Mouse (Mus musculus) left cerebral cortex, adult 2 months (tissue): ENCODE data around the gene Atg13. TPM values are rescaled to one million over a fixed set of nuclear protein-coding genes. Genes with fewer than 3 reads are reported as not detected.
"Not testable (repeated sequence)": the region's sequence is repeated elsewhere in the genome, so short reads cannot be mapped to it uniquely, and the experiment has no call there.

Source experiments
- DNase-seq, 2 experiments: peaks; one replicate each; pipeline ENCODE4 v3.0.0; 2021 to 2022; ENCODE audit warnings: low spot score in 2 of 2, mixed read lengths in 1 of 2; ENCODE audit errors: extremely low spot score in 1 of 2
- H3K27ac ChIP-seq: fragments of 200-600 bp; 2 replicates; pipeline ENCODE4 v1.8.1; 2022
- H3K4me3 ChIP-seq: fragments of 200-600 bp; 2 replicates; pipeline ENCODE4 v1.8.1; 2022
- CTCF ChIP-seq: fragments of 200-600 bp; IDR thresholded peaks from 2 replicates; pipeline ENCODE4 v1.8.1; 2022; ENCODE audit warnings: antibody characterized with exemption, mild to moderate bottlenecking, moderate library complexity
- intact Hi-C: fragments of 180-260 bp; cut with DNase I; formaldehyde crosslinking; loops from one replicate; pipeline ENCODE4 v1.15.1; 2025
- long read RNA-seq, 2 experiments: library from polyadenylated mRNA; stranded (forward); transcript quantifications; one replicate each; pipeline ENCODE4 v2.0.0; 2021; ENCODE audit warnings: borderline mapping rate in 2 of 2
- total RNA-seq, 2 experiments: library from RNA; stranded (reverse); gene quantifications; 2 replicates each; pipeline ENCODE4 v1.2.3; 2021

The Atg13 gene
- 10 to 100 TPM; 83.7 to 84.1 TPM for total RNA-seq
- long read RNA-seq, experiment 1, transcript Atg13-201 (17 exons, 3,604 nt), result major isoform, 38 of 122 reads
- long read RNA-seq, experiment 1, partial matches to known transcripts, result 13 of 122 reads
- long read RNA-seq, experiment 1, other reads (novel, unspliced or antisense), result 69 of 122 reads
- long read RNA-seq, experiment 2, transcript Atg13-201 (17 exons, 3,604 nt), result major isoform, 11 of 70 reads
- long read RNA-seq, experiment 2, partial matches to known transcripts, result 8 of 70 reads
- long read RNA-seq, experiment 2, other reads (novel, unspliced or antisense), result 47 of 70 reads

- Histone ChIP-seq H3K27ac (peak within 1 kb of the TSS; percentile 99), H3K4me3 (peak within 1 kb of the TSS; percentile 100)
- peak; percentile 92 to 93 for DNase-seq
- no peak for TF ChIP-seq CTCF
- intact Hi-C loops, result loop anchor here (1.0 to 10.0 kb wide), 2 partner anchors 20 to 214 kb away; partner anchors contain the start of genes Ambra1 and Chrm4
These were observed at the start of gene Atg13, which contains the start of gene Harbi1 for GRCm38 (mm10) chr2:91710272-91711234. Gene Atg13 (minus strand): TSS chr2:91710576. Gene Harbi1 (plus strand): TSS chr2:91710852.

DNA sequence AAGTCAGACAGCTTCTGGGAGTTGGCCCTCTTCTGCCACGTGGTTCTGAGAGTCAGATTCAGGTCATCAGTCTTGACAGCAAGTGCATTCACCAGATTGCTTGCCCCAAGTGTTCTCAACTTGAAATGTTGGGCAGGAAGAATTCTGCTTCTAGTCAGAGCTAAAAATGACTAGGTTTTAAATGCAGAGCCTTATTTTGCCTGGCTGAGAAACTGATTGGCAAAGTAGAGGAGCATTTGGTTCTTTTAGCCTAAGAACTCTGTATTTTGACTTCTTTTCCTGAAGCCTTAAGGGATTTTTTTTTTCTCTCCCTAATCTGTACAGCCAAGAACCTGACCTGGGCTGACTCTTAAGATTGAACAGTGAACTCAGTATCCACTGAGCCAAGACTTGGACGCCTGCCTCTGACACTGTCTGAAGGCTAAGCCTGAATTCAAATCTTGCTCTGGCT is 39.5 kb upstream of the Atg13 start:
- TF ChIP-seq CTCF, result no peak
- no peak overlapping the region for H3K4me3 ChIP-seq
- peak overlapping the region; percentile 63; the same call in 1 of the 2 replicates for H3K27ac ChIP-seq
- no peak for DNase-seq
- intact Hi-C loops, result no loop called here

DNA sequence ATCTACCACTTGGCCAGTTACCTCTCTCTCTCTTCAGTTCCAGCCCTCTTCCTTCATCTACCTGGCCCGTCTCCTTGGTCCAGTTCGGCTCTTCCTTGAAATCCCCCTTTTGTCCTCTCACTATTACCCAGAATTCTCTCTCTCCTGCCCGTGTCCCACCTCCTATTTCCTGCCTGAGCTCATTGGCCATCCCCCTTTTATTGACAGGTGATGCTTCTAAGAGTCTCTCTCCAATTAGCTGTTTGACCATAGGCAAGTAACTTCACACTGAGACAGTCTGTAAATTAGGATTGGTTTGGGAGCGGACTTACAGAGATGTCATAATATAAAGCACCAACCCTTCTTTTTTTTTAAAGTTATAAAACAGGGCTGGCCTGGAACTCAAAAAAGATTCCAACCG is 34.3 kb upstream of the Atg13 start:
- Histone ChIP-seq H3K4me3 (no peak overlapping the region), H3K27ac (no peak overlapping the region)
- no peak for DNase-seq
- TF ChIP-seq CTCF, result no peak
- intact Hi-C loops, result no loop called here

DNA sequence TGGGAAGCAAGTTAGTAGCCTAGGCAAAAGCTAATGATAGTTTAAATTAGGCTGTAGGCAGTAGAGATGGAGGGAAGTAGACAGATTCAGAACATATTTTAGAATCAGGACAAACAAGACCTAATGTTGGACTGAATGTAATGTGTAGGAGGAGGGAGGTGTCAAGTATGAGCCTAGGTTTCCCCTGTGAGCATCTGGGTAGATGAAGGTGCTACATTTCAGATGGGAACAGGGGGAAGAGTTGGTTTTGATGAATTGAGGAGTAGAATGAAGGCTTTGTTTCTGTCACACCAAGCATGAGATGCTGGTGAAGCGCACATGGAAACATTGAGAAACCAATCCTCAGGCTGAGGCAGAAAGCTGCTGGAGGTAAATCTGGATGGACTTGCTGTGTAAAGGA is 29.2 kb upstream of the Atg13 start:
- Histone ChIP-seq H3K27ac (0 out of 2 replicates have a peak overlapping the region, but pooled peaks have one; percentile 20), H3K4me3 (no peak overlapping the region)
- no peak for TF ChIP-seq CTCF
- intact Hi-C loops, result no loop called here
- DNase-seq, result no peak

DNA sequence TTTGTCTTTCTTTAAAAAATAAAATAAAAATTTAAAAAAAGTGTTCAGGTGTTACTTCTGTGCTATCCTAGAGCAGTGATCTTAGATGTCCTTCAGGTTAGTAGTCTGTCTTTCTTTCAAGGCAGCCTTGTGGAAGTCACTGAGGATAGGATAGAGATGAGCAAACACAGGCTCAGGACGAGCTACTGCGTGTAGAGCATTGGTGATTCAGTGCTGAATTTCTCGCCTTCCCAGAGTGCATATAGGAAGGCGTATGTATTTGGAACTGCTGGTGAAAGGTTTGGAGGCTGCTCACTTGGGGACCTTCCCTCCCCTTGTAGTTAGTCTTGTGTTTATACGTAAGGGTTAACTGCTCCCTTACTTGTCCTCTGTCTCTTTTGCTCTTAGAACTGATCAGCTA is 24.8 kb upstream of the Atg13 start:
- TF ChIP-seq CTCF, result no peak
- Histone ChIP-seq H3K27ac (no peak overlapping the region), H3K4me3 (no peak overlapping the region)
- DNase-seq, result no peak
- intact Hi-C loops, result no loop called here

DNA sequence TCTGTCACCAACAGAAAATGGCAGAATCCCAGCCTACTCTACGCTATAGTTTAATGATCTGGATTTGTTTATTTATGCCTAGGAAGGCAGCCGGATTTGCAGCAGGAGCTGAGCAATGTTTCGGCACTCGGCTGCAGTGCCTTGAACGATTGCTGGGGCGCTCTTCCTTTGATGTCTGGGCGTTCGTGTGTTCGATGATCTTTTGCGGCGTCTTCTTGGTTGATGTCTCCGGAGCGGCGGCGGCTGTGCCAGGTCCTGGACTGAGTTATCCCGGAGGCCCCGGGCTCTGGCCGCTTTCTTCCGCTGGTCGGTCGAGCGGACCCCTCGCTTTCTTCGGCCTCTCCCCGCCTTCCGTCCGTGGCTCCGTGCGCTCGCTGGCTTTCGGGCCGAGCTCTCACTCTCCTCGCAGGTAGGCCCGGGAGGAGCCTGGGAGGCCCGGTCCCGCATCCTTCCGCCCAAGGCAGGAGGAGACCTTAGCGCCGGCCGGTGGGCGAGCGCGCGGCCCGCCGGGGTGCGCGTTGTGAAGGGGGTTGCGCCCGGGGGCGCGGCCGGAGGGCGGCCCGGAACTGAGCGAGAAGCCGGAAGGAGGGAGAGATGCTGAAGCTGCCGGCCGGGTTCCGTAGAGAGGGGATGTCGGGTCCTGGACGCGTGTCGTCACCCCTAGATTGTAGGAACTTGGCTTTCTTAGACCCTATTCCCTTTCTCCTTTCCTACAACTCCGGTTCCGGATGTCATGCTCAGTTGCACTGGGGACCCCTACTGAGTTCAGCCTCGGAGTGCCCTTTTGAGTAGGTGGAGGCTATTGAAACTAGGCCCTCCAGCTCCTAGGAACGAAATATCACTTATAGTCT is 19.8 kb upstream of the Atg13 start, which contains the start of gene Ambra1:
TSS of gene Ambra1 (plus strand) at position 164 of the 851 bp plus-strand sequence.
- Histone ChIP-seq H3K27ac (peak within 1 kb of the TSS; percentile 97), H3K4me3 (peak within 1 kb of the TSS; percentile 93)
- DNase-seq, result peak; percentile 86
- peak; percentile 36 for TF ChIP-seq CTCF
- intact Hi-C loops, result loop anchor here (1.0 kb wide), 1 partner anchor 20 kb away; the partner anchor contains the start of genes Atg13 and Harbi1

DNA sequence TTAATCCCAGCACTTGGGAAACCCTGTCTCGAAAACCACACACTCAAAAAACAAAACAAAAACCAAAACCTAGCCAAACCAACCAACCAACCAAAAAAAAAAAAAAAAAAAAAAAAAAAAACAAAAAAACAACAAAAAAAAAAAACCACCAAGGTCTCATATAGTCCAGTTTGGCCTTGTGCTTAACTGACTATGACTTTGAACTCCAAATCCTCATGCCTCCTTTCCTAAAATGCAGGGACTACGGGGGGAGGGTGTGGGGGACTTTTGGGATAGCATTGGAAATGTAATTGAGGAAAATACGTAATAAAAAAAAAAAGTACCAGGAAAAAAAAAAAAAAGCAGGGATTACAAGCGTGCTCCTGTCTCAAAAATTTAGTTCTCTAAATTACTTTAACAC is 19.2 kb upstream of the Atg13 start:
- no peak for DNase-seq
- TF ChIP-seq CTCF, result no peak
- H3K27ac ChIP-seq, result peak overlapping the region; percentile 97
- intact Hi-C loops, result no loop called here
- H3K4me3 ChIP-seq, result peak overlapping the region; percentile 93

DNA sequence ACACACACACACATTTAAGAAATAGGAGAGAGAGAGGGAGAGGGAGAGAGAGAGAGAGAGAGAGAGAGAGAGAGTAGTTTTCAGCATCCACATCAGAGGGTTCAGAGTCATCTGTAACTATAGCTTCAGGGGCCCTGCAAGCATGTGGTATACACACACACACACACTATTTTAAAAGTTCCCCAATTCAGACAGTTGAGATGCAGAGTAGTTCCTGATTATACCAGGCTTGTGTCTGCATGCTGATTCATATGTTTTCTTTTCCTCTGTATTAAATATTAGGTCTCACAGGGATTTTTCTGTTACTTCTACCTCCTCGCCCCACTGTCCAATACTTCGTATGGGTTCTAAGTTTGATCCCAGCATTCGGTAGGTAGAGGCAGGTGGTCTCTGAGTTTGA is 16.6 kb upstream of the Atg13 start:
- no peak for DNase-seq
- Histone ChIP-seq H3K27ac (no peak overlapping the region), H3K4me3 (no peak overlapping the region)
- TF ChIP-seq CTCF, result no peak
- intact Hi-C loops, result no loop called here

- DNase-seq, intact Hi-C loops, H3K4me3 ChIP-seq, H3K27ac ChIP-seq: not testable (repeated sequence)
These were observed 15.1 kb upstream of the Atg13 start for GRCm38 (mm10) chr2:91725476-91725875.

DNA sequence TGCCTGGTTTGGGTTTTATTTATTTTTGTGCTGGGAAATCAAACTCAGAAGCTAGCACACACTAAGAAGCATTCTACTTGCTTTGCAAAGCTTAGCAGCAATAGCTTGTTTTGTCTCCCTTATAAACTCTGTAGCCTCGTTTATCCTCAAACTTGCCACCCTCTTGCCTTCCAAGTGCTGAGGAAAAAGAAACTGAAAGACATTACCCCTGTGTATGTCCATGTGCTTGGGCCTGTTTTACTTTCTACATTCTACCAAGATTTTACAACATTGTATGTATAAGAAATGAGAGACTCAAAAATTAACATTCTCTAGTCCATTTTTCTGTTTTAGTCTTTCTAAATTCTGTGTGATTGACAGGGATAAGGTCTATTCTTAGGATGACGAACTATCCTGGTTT is 14.3 kb upstream of the Atg13 start:
- intact Hi-C loops, result no loop called here
- TF ChIP-seq CTCF, result no peak
- Histone ChIP-seq H3K27ac (no peak overlapping the region), H3K4me3 (no peak overlapping the region)
- no peak for DNase-seq

- no peak overlapping the region for H3K4me3 ChIP-seq
- TF ChIP-seq CTCF, result no peak
- intact Hi-C loops, result no loop called here
- H3K27ac ChIP-seq, result no peak overlapping the region
- no peak for DNase-seq
These were observed 13.6 kb upstream of the Atg13 start for GRCm38 (mm10) chr2:91723951-91724350.
